Mouse (Mus musculus) ovary, postnatal 36 days (tissue): ENCODE measurements at regions not wholly inside any gene's neighbourhood (a gene's known extent, or its start where the extent isn't known, plus 50 kb on each side); places are given as distances from the start of the nearest gene placed in this dataset.

Source experiments
- DNase-seq: peaks from one replicate; pipeline ENCODE4 v3.0.0; 2022; ENCODE audit warnings: low spot score, mixed read lengths

- DNase-seq = no peak
Observed at GRCm38 (mm10) chr13:47580144-47580543, 457.7 kb downstream of the Rnf144b start.

- DNase-seq = no peak
Observed at GRCm38 (mm10) chr13:47585158-47585557, 462.7 kb downstream of the Rnf144b start.

GRCm38 (mm10) chr13:47602646-47603045 lies 480.2 kb downstream of the Rnf144b start:
- no peak for DNase-seq

- DNase-seq = no peak
Observed at GRCm38 (mm10) chr13:47611439-47611838, 489.0 kb downstream of the Rnf144b start.

- DNase-seq = no peak
Observed at GRCm38 (mm10) chr13:47636511-47637103, 514.2 kb downstream of the Rnf144b start.

GRCm38 (mm10) chr13:47642341-47642740 lies 519.9 kb downstream of the Rnf144b start:
- no peak for DNase-seq

- DNase-seq = no peak
Observed at GRCm38 (mm10) chr13:47645081-47645480, 522.6 kb downstream of the Rnf144b start.

- DNase-seq = no peak
Observed at GRCm38 (mm10) chr13:47647693-47648092, 525.2 kb downstream of the Rnf144b start.

- peak; percentile 17 for DNase-seq
Observed at GRCm38 (mm10) chr13:47650093-47650492, 527.6 kb downstream of the Rnf144b start.

GRCm38 (mm10) chr13:47666470-47666869 lies 544.0 kb downstream of the Rnf144b start:
- no peak for DNase-seq

GRCm38 (mm10) chr13:47666956-47667701 lies 544.7 kb downstream of the Rnf144b start:
- DNase-seq = peak; percentile 90

- DNase-seq = no peak
Observed at GRCm38 (mm10) chr13:47688131-47688530, 565.7 kb downstream of the Rnf144b start.

- DNase-seq = no peak
Observed at GRCm38 (mm10) chr13:47693815-47694214, 567.2 kb upstream of the Id4 start.

GRCm38 (mm10) chr13:47695877-47696276 lies 565.2 kb upstream of the Id4 start:
- no peak for DNase-seq

GRCm38 (mm10) chr13:47700556-47700955 lies 560.5 kb upstream of the Id4 start:
- no peak for DNase-seq

- DNase-seq = no peak
Observed at GRCm38 (mm10) chr13:47707961-47708609, 552.9 kb upstream of the Id4 start.

- DNase-seq = no peak
Observed at GRCm38 (mm10) chr13:47709323-47709722, 551.7 kb upstream of the Id4 start.

- DNase-seq = no peak
Observed at GRCm38 (mm10) chr13:47712507-47712906, 548.5 kb upstream of the Id4 start.

GRCm38 (mm10) chr13:47716265-47716664 lies 544.8 kb upstream of the Id4 start:
- no peak for DNase-seq

- DNase-seq = no peak
Observed at GRCm38 (mm10) chr13:47720645-47721044, 540.4 kb upstream of the Id4 start.

GRCm38 (mm10) chr13:47734415-47734814 lies 526.6 kb upstream of the Id4 start:
- DNase-seq = no peak

- DNase-seq = no peak
Observed at GRCm38 (mm10) chr13:47735426-47736063, 525.5 kb upstream of the Id4 start.

GRCm38 (mm10) chr13:47748906-47749305 lies 512.1 kb upstream of the Id4 start:
- DNase-seq = no peak
